Mouse (Mus musculus) MN1 (cell line): ENCODE measurements around the gene Cnpy3.
A peak's percentile ranks its signal among the peaks of the same experiment; 100 is the strongest.

Source experiments
- DNase-seq: peaks from one replicate; pipeline ENCODE4 v3.0.0-alpha.2; 2016; ENCODE audit warnings: low spot score

The Cnpy3 gene

GRCm38 (mm10) chr17:46713849-46714248, 38.2 kb downstream of the Cnpy3 start:
- no peak for DNase-seq

- no peak for DNase-seq
Measured at GRCm38 (mm10) chr17:46712442-46712841, 39.6 kb downstream of the Cnpy3 start.

- peak; percentile 69 for DNase-seq
Measured at GRCm38 (mm10) chr17:46711612-46712271, 40.3 kb downstream of the Cnpy3 start.

GRCm38 (mm10) chr17:46710959-46711597, 40.9 kb downstream of the Cnpy3 start, which contains the start of gene Pex6:
TSS of gene Pex6 (plus strand) at chr17:46711463.
- peak; percentile 95 for DNase-seq

GRCm38 (mm10) chr17:46706375-46707089, 45.5 kb downstream of the Cnpy3 start:
- DNase-seq, result no peak

GRCm38 (mm10) chr17:46704887-46705835, 46.9 kb downstream of the Cnpy3 start, which contains the start of gene Ppp2r5d:
TSS of gene Ppp2r5d (minus strand) at chr17:46705111.
- peak; percentile 99 for DNase-seq

GRCm38 (mm10) chr17:46703971-46704886, 47.8 kb downstream of the Cnpy3 start:
- peak; percentile 32 for DNase-seq

GRCm38 (mm10) chr17:46702506-46702905, 49.5 kb downstream of the Cnpy3 start:
- no peak for DNase-seq

- no peak for DNase-seq
Measured at GRCm38 (mm10) chr17:46702100-46702499, 49.9 kb downstream of the Cnpy3 start.

GRCm38 (mm10) chr17:46701489-46701888, 50.5 kb downstream of the Cnpy3 start:
- no peak for DNase-seq

- DNase-seq, result no peak
Measured at GRCm38 (mm10) chr17:46699912-46700311, 52.1 kb downstream of the Cnpy3 start.

- no peak for DNase-seq
Measured at GRCm38 (mm10) chr17:46699245-46699644, 52.8 kb downstream of the Cnpy3 start.

GRCm38 (mm10) chr17:46698515-46698914, 53.5 kb downstream of the Cnpy3 start:
- DNase-seq, result no peak

- no peak for DNase-seq
Measured at GRCm38 (mm10) chr17:46694517-46695063, 57.4 kb downstream of the Cnpy3 start.

- no peak for DNase-seq
Measured at GRCm38 (mm10) chr17:46691390-46691789, 60.6 kb downstream of the Cnpy3 start.

GRCm38 (mm10) chr17:46690665-46691064, 61.3 kb downstream of the Cnpy3 start:
- no peak for DNase-seq

GRCm38 (mm10) chr17:46685913-46686312, 66.1 kb downstream of the Cnpy3 start:
- DNase-seq, result no peak
